Mouse (Mus musculus): ENCODE measurements around the gene 4933415F23Rik. TPM values are rescaled to one million over a fixed set of nuclear protein-coding genes. Genes with fewer than 3 reads are reported as not detected.
"Not testable (repeated sequence)": the region's sequence is repeated elsewhere in the genome, so short reads cannot be mapped to it uniquely, and the experiment has no call there.

The 4933415F23Rik gene
- not detected in 2 replicates for polyA plus RNA-seq (2014; fragmentation: Nextera tagmentation; extraction: Ambion mirVana)

DNA sequence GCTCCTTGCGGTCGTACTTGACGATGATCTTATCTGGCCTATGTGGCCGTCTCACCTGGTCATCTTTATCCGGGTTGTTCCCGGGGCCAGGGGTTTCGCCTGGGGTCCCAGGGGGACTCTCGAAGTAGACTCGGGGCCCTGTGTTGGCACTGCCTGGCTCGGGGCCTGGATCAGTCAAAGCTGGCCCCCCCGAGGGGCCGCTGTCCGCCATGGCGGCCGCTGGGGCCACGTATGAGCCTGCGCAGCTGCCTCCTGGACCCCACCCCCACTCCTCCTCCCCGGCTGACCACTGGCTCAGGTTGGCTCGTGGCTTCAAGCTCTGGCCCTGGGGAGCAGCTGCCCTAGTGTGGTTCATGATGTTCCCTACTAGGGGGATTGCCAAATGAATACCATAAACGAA lies at the start of gene 4933415F23Rik:
4933415F23Rik (minus strand) TSS at position 233 of the 400 bp plus-strand sequence.
- Histone ChIP-seq H3K4me2 (ENCODE audit: low read length) (no peak within 1 kb of the TSS), H3K27ac (replicated peaks; ENCODE audit: low read depth, low read length) (no peak within 1 kb of the TSS), H3K36me3 (ENCODE audit: control insufficient read depth, insufficient read depth, low read length) (no peaks in the 10 kb centered on the region), H3K27me3 (ENCODE audit: control insufficient read depth, insufficient read depth, low read length) (no peaks in the 10 kb centered on the region), H3K4me3 (replicated peaks; ENCODE audit: low read depth, low read length) (no peak within 1 kb of the TSS), H3K4me1 (ENCODE audit: control insufficient read depth, insufficient read depth, low read length) (no peaks in the 10 kb centered on the region), H3K9me3 (ENCODE audit: control insufficient read depth, low read length) (no peaks in the 10 kb centered on the region), H3K9ac (replicated peaks; ENCODE audit: low read length) (no peak within 1 kb of the TSS)
- no peak for DNase-seq
- no peak for ATAC-seq (ENCODE audit: low FRiP score, low TSS enrichment)
- 95% methylated on average over 20 of the region's 20 CpGs for WGBS

DNA sequence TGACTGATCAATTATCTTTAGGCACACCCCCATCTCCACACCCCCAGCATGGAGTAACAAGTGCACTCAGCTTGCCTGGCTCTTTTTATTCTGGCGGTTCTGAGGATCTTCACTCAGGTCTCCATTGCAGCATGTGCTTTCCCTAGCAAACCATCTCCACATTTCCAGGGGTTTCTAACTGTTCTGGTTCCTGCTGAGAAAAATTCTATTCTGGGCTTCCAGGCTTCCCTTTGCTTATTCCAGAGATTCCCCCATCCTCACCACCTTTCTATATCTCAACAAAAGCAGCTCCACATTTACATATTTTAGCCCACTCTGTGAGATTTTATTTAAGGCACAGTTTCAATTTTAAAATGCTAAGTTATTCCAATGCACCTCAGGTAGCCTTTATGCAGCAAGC lies 49.7 kb upstream of the 4933415F23Rik start:
- Histone ChIP-seq H3K36me3 (ENCODE audit: control insufficient read depth, insufficient read depth, low read length) (no peaks in the 10 kb centered on the region), H3K27me3 (ENCODE audit: control insufficient read depth, insufficient read depth, low read length) (no peaks in the 10 kb centered on the region), H3K4me2 (ENCODE audit: low read length) (no peak overlapping the region), H3K4me3 (replicated peaks; ENCODE audit: low read depth, low read length) (no peak overlapping the region), H3K9me3 (ENCODE audit: control insufficient read depth, low read length) (no peaks in the 10 kb centered on the region), H3K9ac (replicated peaks; ENCODE audit: low read length) (no peak overlapping the region), H3K27ac (replicated peaks; ENCODE audit: low read depth, low read length) (no peak overlapping the region), H3K4me1 (ENCODE audit: control insufficient read depth, insufficient read depth, low read length) (no peaks in the 10 kb centered on the region)
- DNase-seq (no peak), ATAC-seq (ENCODE audit: low FRiP score, low TSS enrichment) (no peak)
- 81% methylated on average over 1 of the region's 1 CpGs for WGBS

DNA sequence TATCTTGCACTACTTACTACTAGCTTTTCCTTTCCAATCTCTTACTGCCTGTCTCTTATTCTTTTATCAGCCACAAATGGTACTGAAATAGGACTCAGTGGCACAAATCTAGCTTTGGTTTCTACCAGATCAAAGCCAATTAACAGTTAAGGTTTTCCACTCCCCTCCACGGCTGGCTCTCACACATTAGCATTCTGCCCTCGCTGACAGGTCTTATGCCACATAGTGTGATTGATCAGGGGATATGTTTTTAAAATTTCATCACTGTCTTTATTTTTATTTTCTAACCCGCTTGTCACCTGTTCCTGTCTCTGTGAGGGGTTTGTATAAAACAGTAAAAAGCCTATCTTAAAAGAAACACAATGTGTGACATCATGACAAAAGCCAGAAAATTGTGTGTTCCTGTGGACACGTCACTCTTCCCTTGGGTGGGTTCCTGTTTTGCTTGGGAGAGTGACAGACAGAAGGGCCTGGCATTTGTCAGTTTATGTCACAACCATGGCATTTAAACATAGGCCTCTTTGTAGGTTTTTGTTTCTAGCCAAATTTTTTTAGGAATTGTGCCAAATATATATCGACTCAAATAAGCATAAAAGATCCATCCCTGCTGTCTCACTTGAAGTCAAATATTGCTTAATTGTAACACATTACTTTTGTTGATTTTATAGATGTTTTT lies 44.3 kb upstream of the 4933415F23Rik start:
- WGBS, result 56% methylated on average over 5 of the region's 5 CpGs
- H3K4me1 ChIP-seq (ENCODE audit: control insufficient read depth, insufficient read depth, low read length), result no peaks in the 10 kb centered on the region
- no peaks in the 10 kb centered on the region for H3K9me3 ChIP-seq (ENCODE audit: control insufficient read depth, low read length)
- H3K36me3 ChIP-seq (ENCODE audit: control insufficient read depth, insufficient read depth, low read length), result no peaks in the 10 kb centered on the region
- no peak overlapping the region for H3K4me2 ChIP-seq (ENCODE audit: low read length)
- no peak overlapping the region for H3K9ac ChIP-seq (replicated peaks; ENCODE audit: low read length)
- no peak for DNase-seq
- no peak overlapping the region for H3K4me3 ChIP-seq (replicated peaks; ENCODE audit: low read depth, low read length)
- ATAC-seq (ENCODE audit: low FRiP score, low TSS enrichment), result no peak
- no peaks in the 10 kb centered on the region for H3K27me3 ChIP-seq (ENCODE audit: control insufficient read depth, insufficient read depth, low read length)
- H3K27ac ChIP-seq (replicated peaks; ENCODE audit: low read depth, low read length), result no peak overlapping the region

DNA sequence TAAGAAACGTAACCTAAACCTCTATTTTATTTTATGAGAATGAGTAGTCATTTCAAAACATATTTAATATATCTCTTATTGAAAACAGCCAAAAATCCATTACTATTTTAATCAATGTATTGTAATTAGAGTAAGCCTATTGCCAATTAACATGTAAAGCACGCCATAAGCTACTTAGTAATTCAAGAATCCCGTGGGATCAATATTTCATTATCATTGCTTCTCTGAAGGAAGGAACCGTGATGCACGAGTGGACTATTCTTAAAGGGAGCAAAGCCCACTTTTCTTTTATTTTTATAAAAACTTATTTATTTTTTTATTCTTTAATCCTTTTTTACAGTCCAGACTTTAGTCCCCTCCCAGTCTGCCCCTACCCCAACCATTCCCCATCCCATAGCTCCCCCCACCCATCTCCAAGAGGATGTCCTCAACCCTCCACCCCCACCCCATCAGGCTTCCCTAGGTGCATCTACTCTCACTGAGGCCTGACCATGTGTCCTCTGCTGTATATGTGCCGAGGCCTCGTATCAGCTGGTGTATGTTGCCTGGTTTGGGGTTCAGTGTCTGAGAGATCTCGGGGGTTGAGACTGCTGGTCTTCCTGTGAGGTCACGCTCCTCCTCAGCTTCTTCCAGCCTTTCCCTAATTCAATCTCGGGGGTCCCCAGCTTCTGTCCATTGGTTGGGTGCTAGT lies 39.2 kb upstream of the 4933415F23Rik start:
- 79% methylated on average over 10 of the region's 10 CpGs for WGBS
- Histone ChIP-seq H3K27ac (replicated peaks; ENCODE audit: low read depth, low read length) (no peak overlapping the region), H3K4me1 (ENCODE audit: control insufficient read depth, insufficient read depth, low read length) (no peaks in the 10 kb centered on the region), H3K9me3 (ENCODE audit: control insufficient read depth, low read length) (no peaks in the 10 kb centered on the region), H3K4me3 (replicated peaks; ENCODE audit: low read depth, low read length) (no peak overlapping the region), H3K9ac (replicated peaks; ENCODE audit: low read length) (no peak overlapping the region), H3K27me3 (ENCODE audit: control insufficient read depth, insufficient read depth, low read length) (no peaks in the 10 kb centered on the region), H3K4me2 (ENCODE audit: low read length) (no peak overlapping the region), H3K36me3 (ENCODE audit: control insufficient read depth, insufficient read depth, low read length) (no peaks in the 10 kb centered on the region)
- no peak for ATAC-seq (ENCODE audit: low FRiP score, low TSS enrichment)
- peak; percentile 20 for DNase-seq

DNA sequence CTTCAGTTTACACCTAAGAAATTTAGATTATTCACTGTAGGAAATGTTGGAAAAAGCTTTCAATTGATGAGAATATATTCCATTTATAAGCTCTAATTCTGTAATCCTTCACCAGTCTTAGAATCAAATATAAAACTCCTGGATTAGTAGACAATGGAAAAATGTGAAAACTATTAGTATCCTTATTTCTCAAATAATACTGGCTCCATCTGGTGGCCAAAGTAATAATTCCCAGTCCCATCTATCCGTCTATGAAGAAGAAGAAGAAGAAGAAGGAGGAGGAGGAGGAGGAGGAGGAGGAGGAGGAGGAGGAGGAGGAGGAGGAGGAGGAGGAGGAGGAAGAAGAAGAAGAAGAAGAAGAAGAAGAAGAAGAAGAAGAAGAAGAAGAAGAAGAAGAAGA lies 38.5 kb upstream of the 4933415F23Rik start:
- DNase-seq, result peak; percentile 86
- H3K9ac ChIP-seq (replicated peaks; ENCODE audit: low read length); H3K4me2 ChIP-seq (ENCODE audit: low read length); H3K4me3 ChIP-seq (replicated peaks; ENCODE audit: low read depth, low read length); ATAC-seq (ENCODE audit: low FRiP score, low TSS enrichment); H3K27ac ChIP-seq (replicated peaks; ENCODE audit: low read depth, low read length); H3K36me3 ChIP-seq (ENCODE audit: control insufficient read depth, insufficient read depth, low read length); H3K4me1 ChIP-seq (ENCODE audit: control insufficient read depth, insufficient read depth, low read length); H3K27me3 ChIP-seq (ENCODE audit: control insufficient read depth, insufficient read depth, low read length); H3K9me3 ChIP-seq (ENCODE audit: control insufficient read depth, low read length): not testable (repeated sequence)
- 8% methylated on average over 1 of the region's 1 CpGs for WGBS

DNA sequence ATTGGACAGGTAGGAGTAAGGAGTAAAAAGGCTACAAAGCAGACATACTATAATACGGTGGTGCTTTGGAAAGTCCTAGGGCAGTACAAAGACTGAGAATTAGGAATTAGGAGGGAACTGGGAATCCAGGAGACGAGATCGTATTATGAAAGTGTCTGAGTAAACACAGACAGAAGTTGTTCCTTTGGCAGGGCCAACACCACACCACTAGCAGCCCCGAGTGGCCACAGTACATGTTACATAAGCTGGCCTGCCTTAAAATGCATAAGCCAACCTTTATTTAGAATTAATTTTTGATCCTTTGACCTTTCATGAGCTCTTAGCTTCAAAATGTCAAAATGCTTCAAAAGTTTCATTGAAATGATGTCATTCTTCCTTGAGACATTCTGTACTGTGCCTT lies 18.8 kb upstream of the 4933415F23Rik start:
- no peak overlapping the region for H3K4me2 ChIP-seq (ENCODE audit: low read length)
- no peaks in the 10 kb centered on the region for H3K27me3 ChIP-seq (ENCODE audit: control insufficient read depth, insufficient read depth, low read length)
- no peak overlapping the region for H3K4me3 ChIP-seq (replicated peaks; ENCODE audit: low read depth, low read length)
- no peak for DNase-seq
- H3K27ac ChIP-seq (replicated peaks; ENCODE audit: low read depth, low read length), result no peak overlapping the region
- no peak for ATAC-seq (ENCODE audit: low FRiP score, low TSS enrichment)
- no peak overlapping the region for H3K9ac ChIP-seq (replicated peaks; ENCODE audit: low read length)
- H3K9me3 ChIP-seq (ENCODE audit: control insufficient read depth, low read length), result no peaks in the 10 kb centered on the region
- no peaks in the 10 kb centered on the region for H3K4me1 ChIP-seq (ENCODE audit: control insufficient read depth, insufficient read depth, low read length)
- no peaks in the 10 kb centered on the region for H3K36me3 ChIP-seq (ENCODE audit: control insufficient read depth, insufficient read depth, low read length)
- WGBS, result 72% methylated on average over 4 of the region's 4 CpGs

DNA sequence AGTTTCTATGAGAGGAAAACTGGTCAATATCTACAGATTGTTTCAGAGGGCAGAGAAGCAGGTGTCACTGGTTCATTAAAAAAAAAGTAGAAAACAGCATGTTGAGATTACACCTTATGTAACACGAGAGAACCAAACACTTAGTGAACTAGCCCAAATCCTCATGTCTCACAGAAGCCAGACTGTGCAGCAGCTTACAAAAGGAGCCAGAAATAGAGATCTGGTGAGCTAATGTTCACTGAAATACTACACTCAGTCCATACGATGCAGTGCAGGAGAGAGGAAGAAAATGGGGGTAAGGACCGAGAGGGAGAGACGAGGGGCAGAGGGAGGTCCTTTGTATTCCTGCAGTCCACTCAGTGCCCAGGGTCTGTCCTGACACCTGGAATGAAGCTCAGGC lies 17.4 kb upstream of the 4933415F23Rik start:
- Histone ChIP-seq H3K9ac (replicated peaks; ENCODE audit: low read length) (no peak overlapping the region), H3K36me3 (ENCODE audit: control insufficient read depth, insufficient read depth, low read length) (no peaks in the 10 kb centered on the region), H3K4me1 (ENCODE audit: control insufficient read depth, insufficient read depth, low read length) (no peaks in the 10 kb centered on the region), H3K9me3 (ENCODE audit: control insufficient read depth, low read length) (no peaks in the 10 kb centered on the region), H3K4me2 (ENCODE audit: low read length) (no peak overlapping the region), H3K27ac (replicated peaks; ENCODE audit: low read depth, low read length) (no peak overlapping the region), H3K4me3 (replicated peaks; ENCODE audit: low read depth, low read length) (no peak overlapping the region), H3K27me3 (ENCODE audit: control insufficient read depth, insufficient read depth, low read length) (no peaks in the 10 kb centered on the region)
- 76% methylated on average over 4 of the region's 4 CpGs for WGBS
- DNase-seq, result no peak
- no peak for ATAC-seq (ENCODE audit: low FRiP score, low TSS enrichment)

DNA sequence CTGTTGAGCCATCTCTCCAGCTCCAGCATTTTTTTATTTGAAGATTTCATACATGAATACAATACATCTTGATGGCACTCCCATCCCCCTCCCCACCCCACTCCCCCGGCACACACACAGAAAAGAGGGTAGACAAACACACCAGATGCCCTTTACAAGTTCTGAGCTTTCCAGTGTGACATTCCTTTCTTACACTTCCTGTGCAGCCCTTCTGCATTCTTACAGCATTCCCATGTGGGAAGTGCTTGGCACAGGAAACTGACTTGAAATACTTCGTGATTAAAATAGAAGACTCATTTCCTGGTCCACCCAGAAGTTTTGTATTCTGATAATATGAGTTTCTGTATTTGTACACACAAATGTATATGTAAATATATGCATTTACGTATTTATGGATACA lies 15.4 kb upstream of the 4933415F23Rik start:
- no peaks in the 10 kb centered on the region for H3K9me3 ChIP-seq (ENCODE audit: control insufficient read depth, low read length)
- H3K27me3 ChIP-seq (ENCODE audit: control insufficient read depth, insufficient read depth, low read length), result no peaks in the 10 kb centered on the region
- H3K4me2 ChIP-seq (ENCODE audit: low read length), result no peak overlapping the region
- H3K4me3 ChIP-seq (replicated peaks; ENCODE audit: low read depth, low read length), result no peak overlapping the region
- H3K9ac ChIP-seq (replicated peaks; ENCODE audit: low read length), result no peak overlapping the region
- 80% methylated on average over 3 of the region's 3 CpGs for WGBS
- no peak for ATAC-seq (ENCODE audit: low FRiP score, low TSS enrichment)
- H3K4me1 ChIP-seq (ENCODE audit: control insufficient read depth, insufficient read depth, low read length), result no peaks in the 10 kb centered on the region
- no peak for DNase-seq
- no peaks in the 10 kb centered on the region for H3K36me3 ChIP-seq (ENCODE audit: control insufficient read depth, insufficient read depth, low read length)
- H3K27ac ChIP-seq (replicated peaks; ENCODE audit: low read depth, low read length), result no peak overlapping the region

DNA sequence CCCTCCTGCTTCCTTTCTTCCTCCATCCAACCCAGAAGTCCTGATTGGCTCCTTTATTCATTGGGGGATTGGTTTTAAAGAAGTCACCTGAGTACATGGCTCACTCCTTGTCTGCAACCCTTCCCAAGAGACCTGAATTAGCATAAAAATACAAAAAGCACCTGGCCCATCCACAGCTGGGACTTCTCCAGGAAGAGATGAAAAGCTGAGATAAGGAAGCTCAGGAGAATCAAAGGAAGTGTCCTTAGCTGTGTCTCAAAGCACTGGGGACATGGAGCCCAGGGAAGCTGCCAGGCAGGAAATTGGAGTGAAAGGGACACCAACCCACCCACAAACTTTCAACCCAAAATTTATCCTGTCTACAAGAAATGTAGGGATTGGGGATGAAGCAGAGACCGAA lies 7.1 kb upstream of the 4933415F23Rik start:
- Histone ChIP-seq H3K4me2 (ENCODE audit: low read length) (no peak overlapping the region), H3K4me3 (replicated peaks; ENCODE audit: low read depth, low read length) (no peak overlapping the region), H3K4me1 (ENCODE audit: control insufficient read depth, insufficient read depth, low read length) (no peaks in the 10 kb centered on the region), H3K36me3 (ENCODE audit: control insufficient read depth, insufficient read depth, low read length) (no peaks in the 10 kb centered on the region), H3K27me3 (ENCODE audit: control insufficient read depth, insufficient read depth, low read length) (no peaks in the 10 kb centered on the region), H3K9me3 (ENCODE audit: control insufficient read depth, low read length) (no peaks in the 10 kb centered on the region), H3K9ac (replicated peaks; ENCODE audit: low read length) (no peak overlapping the region), H3K27ac (replicated peaks; ENCODE audit: low read depth, low read length) (no peak overlapping the region)
- WGBS, result 89% methylated on average over 1 of the region's 1 CpGs
- ATAC-seq (ENCODE audit: low FRiP score, low TSS enrichment), result no peak
- DNase-seq, result no peak

Data from midbrain, embryonic 14.5 days (tissue).